Mouse (Mus musculus): ENCODE results near the gene Pcdh15.

Pcdh15 gene

GRCm38 (mm10) chr10:73098966-73099845 lies at the start of gene Pcdh15:
Pcdh15 (plus strand) TSS chr10:73099342.
- DNase-seq (ENCODE audit: extremely low spot score, low spot score) = peak; percentile 76

GRCm38 (mm10) chr10:73052074-73052473 lies 47.1 kb upstream of the Pcdh15 start:
- no peak for DNase-seq (ENCODE audit: extremely low spot score, low spot score)

- DNase-seq (ENCODE audit: extremely low spot score, low spot score) = no peak
Measured at GRCm38 (mm10) chr10:73059726-73060230, 39.4 kb upstream of the Pcdh15 start.

GRCm38 (mm10) chr10:73086703-73087102 lies 12.4 kb upstream of the Pcdh15 start:
- no peak for DNase-seq (ENCODE audit: extremely low spot score, low spot score)

GRCm38 (mm10) chr10:73096531-73097135 lies 2.5 kb upstream of the Pcdh15 start:
- peak; percentile 65 for DNase-seq (ENCODE audit: extremely low spot score, low spot score)

- no peak for DNase-seq (ENCODE audit: extremely low spot score, low spot score)
Measured at GRCm38 (mm10) chr10:73097176-73097575, 2.0 kb upstream of the Pcdh15 start.

- DNase-seq (ENCODE audit: extremely low spot score, low spot score) = peak; percentile 76
Measured at GRCm38 (mm10) chr10:73097979-73098378, 1.2 kb upstream of the Pcdh15 start.

- DNase-seq (ENCODE audit: extremely low spot score, low spot score) = no peak
Measured at GRCm38 (mm10) chr10:73099846-73100241, 702 bp downstream of the Pcdh15 start.

GRCm38 (mm10) chr10:73103383-73103994 lies 4.3 kb downstream of the Pcdh15 start:
- DNase-seq (ENCODE audit: extremely low spot score, low spot score) = no peak

GRCm38 (mm10) chr10:73105893-73106292 lies 6.8 kb downstream of the Pcdh15 start:
- peak; percentile 55 for DNase-seq (ENCODE audit: extremely low spot score, low spot score)

- no peak for DNase-seq (ENCODE audit: extremely low spot score, low spot score)
Measured at GRCm38 (mm10) chr10:73137985-73138384, 38.8 kb downstream of the Pcdh15 start.

- no peak for DNase-seq (ENCODE audit: extremely low spot score, low spot score)
Measured at GRCm38 (mm10) chr10:73147543-73147942, 48.4 kb downstream of the Pcdh15 start.

GRCm38 (mm10) chr10:73147978-73148377 lies 48.8 kb downstream of the Pcdh15 start:
- DNase-seq (ENCODE audit: extremely low spot score, low spot score) = no peak

- DNase-seq (ENCODE audit: extremely low spot score, low spot score) = no peak
Measured at GRCm38 (mm10) chr10:73154544-73154943, 55.4 kb downstream of the Pcdh15 start.

GRCm38 (mm10) chr10:73161757-73162156 lies 62.6 kb downstream of the Pcdh15 start:
- no peak for DNase-seq (ENCODE audit: extremely low spot score, low spot score)

GRCm38 (mm10) chr10:73216001-73216400 lies 116.9 kb downstream of the Pcdh15 start:
- no peak for DNase-seq (ENCODE audit: extremely low spot score, low spot score)

- no peak for DNase-seq (ENCODE audit: extremely low spot score, low spot score)
Measured at GRCm38 (mm10) chr10:73242294-73242693, 143.2 kb downstream of the Pcdh15 start.

- no peak for DNase-seq (ENCODE audit: extremely low spot score, low spot score)
Measured at GRCm38 (mm10) chr10:73280438-73280837, 181.3 kb downstream of the Pcdh15 start.

- DNase-seq (ENCODE audit: extremely low spot score, low spot score) = no peak
Measured at GRCm38 (mm10) chr10:73296456-73296855, 197.3 kb downstream of the Pcdh15 start.

GRCm38 (mm10) chr10:73301951-73302350 lies 202.8 kb downstream of the Pcdh15 start:
- no peak for DNase-seq (ENCODE audit: extremely low spot score, low spot score)

- no peak for DNase-seq (ENCODE audit: extremely low spot score, low spot score)
Measured at GRCm38 (mm10) chr10:73306677-73307076, 207.5 kb downstream of the Pcdh15 start.

GRCm38 (mm10) chr10:73326861-73327260 lies 227.7 kb downstream of the Pcdh15 start:
- no peak for DNase-seq (ENCODE audit: extremely low spot score, low spot score)

All from neural tube, embryonic 10.5 days (tissue).